Mouse (Mus musculus): Measurements from ENCODE around the gene Wipi1. TPM values are rescaled to one million over a fixed set of nuclear protein-coding genes. Genes with fewer than 3 reads are reported as not detected.
"Not testable (repeated sequence)": the region's sequence is repeated elsewhere in the genome, so short reads cannot be mapped to it uniquely, and the experiment has no call there.

Wipi1 gene
- polyA plus RNA-seq, 1 experiment from 2014 or later, result 16.7 TPM

DNA sequence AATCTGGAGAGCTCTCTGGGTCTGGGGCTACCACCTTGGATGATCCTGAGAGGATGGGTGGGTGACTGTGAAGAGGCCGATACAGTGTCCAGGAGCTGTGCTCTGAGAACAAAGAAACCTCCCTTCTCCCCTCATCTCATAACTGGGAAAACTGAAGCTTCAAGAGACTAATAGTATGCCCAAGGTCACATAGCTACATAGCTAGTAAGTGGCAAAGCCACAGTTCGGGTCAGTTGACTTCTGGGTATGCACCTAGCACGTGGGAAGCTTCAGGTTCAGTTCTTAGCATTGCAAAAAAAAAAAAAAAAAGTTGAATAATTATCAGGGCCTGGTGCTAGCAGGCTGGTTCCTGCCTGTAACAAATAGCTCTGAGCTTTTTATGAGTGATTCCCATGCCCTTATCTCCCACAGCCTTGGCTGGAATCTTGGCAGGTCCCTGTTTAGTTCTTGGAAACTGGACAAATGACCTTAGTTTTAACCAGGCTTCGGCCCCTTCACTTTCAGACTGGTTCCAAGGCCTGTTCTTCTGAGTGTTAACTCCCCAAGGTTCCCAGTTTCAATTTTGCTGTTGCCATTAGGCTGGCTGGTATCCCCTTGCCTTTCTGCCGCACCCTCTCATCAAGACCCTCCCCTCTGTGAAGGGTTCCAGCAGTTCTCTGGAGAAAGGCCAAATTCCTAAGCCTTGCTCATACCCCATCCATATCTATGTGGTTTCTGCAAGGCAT is 29.9 kb upstream of the Wipi1 start:
- WGBS, result 80% methylated on average over 5 of the region's 5 CpGs

DNA sequence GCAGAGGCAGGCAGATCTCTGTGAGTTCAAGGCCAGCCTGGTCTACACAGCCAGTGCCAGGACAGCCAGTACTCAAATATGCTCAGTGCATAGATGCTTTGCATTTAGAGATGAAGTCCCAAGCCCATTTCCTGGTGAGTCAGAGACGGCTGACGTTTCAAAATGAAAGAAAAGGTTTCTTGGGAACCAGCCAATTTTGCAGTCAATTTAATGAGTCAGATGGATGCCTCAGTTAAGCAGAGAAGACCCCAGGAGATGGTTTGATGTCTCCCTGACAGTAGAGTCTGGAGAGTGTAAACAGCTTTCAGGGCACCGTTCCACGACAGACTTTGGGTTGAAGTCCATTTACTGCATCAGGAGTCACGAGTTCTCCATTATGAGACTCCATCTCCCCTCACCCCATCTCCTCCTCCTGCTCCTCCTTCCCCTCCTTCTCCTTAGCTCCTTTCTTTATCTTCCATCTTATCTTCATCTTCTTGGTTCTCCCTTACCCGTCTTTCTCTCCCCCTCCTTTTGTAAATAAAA is 24.2 kb upstream of the Wipi1 start:
- no peak overlapping the region for H3K4me2 ChIP-seq
- no peaks in the 10 kb centered on the region for H3K4me1 ChIP-seq
- no peaks in the 10 kb centered on the region for H3K9me3 ChIP-seq (replicated peaks)
- H3K4me3 ChIP-seq (replicated peaks), result no peak overlapping the region
- H3K27me3 ChIP-seq (replicated peaks), result no peaks in the 10 kb centered on the region
- H3K9ac ChIP-seq (replicated peaks), result no peak overlapping the region
- H3K36me3 ChIP-seq, result no peaks in the 10 kb centered on the region
- H3K27ac ChIP-seq (replicated peaks), result no peak overlapping the region
- 63% methylated on average over 6 of the region's 6 CpGs for WGBS
- no peak for ATAC-seq (ENCODE audit: low FRiP score)

More for the DNA sequence above, 29.9 kb upstream of the Wipi1 start:
- Histone ChIP-seq H3K36me3 (no peaks in the 10 kb centered on the region), H3K27me3 (replicated peaks) (no peaks in the 10 kb centered on the region), H3K27ac (replicated peaks) (no peak overlapping the region), H3K4me2 (no peak overlapping the region), H3K9ac (replicated peaks) (no peak overlapping the region), H3K4me3 (replicated peaks) (no peak overlapping the region), H3K4me1 (no peaks in the 10 kb centered on the region), H3K9me3 (replicated peaks) (no peaks in the 10 kb centered on the region)
- ATAC-seq (ENCODE audit: low FRiP score), result no peak

DNA sequence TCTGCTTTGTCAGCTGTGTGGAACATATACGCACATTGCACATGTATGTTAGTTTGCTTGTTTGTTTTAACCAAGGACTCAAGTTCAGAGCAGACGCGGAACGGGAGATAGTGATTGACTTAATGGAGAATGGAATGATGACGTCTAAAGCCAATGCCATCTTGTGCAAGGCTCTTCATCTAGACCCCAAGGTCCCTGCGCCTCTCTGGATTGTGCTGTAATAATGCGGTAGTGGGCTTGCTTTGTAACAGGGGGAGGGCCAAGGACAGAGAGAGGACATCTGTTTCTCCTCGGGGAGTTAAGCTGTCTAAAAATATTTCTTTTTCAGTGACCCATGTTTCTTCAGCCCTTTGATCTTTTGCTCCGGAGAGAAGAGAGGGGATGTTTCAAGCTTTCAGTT is 23.2 kb upstream of the Wipi1 start:
- H3K27ac ChIP-seq (replicated peaks), result no peak overlapping the region
- no peaks in the 10 kb centered on the region for H3K9me3 ChIP-seq (replicated peaks)
- H3K4me2 ChIP-seq, result no peak overlapping the region
- H3K36me3 ChIP-seq, result no peaks in the 10 kb centered on the region
- H3K4me3 ChIP-seq (replicated peaks), result no peak overlapping the region
- H3K9ac ChIP-seq (replicated peaks), result no peak overlapping the region
- H3K4me1 ChIP-seq, result no peaks in the 10 kb centered on the region
- ATAC-seq (ENCODE audit: low FRiP score), result no peak
- 83% methylated on average over 9 of the region's 9 CpGs for WGBS
- H3K27me3 ChIP-seq (replicated peaks), result no peaks in the 10 kb centered on the region

DNA sequence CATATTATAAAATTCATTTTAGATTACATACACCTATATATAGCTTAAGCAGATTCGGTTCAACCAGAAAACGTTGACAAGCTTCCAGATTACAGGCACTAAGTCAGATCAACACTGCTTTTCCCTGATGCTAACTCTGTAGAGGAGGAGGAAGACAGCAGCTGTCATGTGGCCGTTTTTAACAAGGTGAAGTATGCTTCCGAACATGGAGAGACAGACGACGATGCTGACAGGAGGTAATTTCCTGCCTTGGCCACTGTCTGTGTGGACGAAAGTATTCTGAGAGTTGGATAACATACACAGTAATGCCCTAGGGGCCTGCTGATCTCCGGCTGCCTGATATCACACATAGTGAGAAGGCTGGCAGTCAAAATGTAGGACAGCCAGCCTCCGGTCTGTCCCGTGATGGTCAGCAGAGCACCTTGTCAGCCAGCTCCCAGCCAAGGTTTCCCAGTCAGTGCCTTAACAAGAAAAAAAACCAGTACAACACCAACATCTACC is 17.3 kb upstream of the Wipi1 start:
- Histone ChIP-seq H3K36me3 (no peaks in the 10 kb centered on the region), H3K27ac (replicated peaks) (no peak overlapping the region), H3K9me3 (replicated peaks) (no peaks in the 10 kb centered on the region), H3K4me2 (no peak overlapping the region), H3K27me3 (replicated peaks) (no peaks in the 10 kb centered on the region), H3K9ac (replicated peaks) (no peak overlapping the region), H3K4me1 (no peaks in the 10 kb centered on the region), H3K4me3 (replicated peaks) (no peak overlapping the region)
- WGBS, result 83% methylated on average over 10 of the region's 10 CpGs
- ATAC-seq (ENCODE audit: low FRiP score), result no peak

DNA sequence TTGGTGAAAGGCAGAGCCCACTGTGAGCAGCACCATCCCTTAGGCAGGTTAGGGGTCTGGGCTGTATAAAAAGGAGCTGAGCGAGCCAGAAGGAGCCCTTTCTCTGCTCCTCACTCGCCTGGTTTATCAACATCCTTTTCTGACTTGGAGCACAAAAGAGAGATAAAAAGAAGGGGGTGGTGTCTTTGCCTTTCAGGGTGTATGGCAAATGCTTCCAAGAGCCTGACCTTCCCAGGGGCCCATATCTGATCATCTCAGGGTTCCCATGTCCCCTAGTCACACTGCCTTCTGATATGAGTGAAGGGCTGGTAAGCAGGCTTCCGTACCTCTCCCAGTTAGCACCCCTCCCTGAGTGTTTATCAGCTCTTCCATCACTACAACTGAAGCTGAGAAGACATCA is 16.3 kb upstream of the Wipi1 start:
- no peaks in the 10 kb centered on the region for H3K9me3 ChIP-seq (replicated peaks)

DNA sequence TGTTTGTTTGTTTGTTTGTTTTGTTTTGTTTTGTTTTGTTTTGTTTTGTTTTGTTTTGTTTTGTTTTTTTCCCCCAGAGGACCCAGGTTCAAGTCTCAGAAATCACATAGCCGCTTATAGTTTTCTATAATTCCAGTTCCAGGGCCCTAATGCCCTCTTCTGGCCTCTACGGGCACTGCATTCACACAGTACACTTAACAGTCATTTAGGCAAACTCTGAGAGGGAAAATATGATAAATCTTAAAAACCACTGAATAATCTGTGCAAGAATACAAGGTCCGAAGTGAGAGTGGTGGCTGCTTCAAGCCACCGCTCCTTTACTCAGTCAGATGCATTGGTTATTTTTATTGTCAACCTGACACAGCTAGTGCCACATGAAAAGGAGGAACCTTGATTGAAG is 15.9 kb upstream of the Wipi1 start:
- H3K27ac ChIP-seq (replicated peaks), result no peak overlapping the region
- no peak overlapping the region for H3K4me3 ChIP-seq (replicated peaks)
- no peaks in the 10 kb centered on the region for H3K27me3 ChIP-seq (replicated peaks)
- no peaks in the 10 kb centered on the region for H3K4me1 ChIP-seq
- H3K9ac ChIP-seq (replicated peaks), result no peak overlapping the region
- H3K4me2 ChIP-seq, result no peak overlapping the region
- WGBS, result 87% methylated on average over 4 of the region's 4 CpGs
- no peaks in the 10 kb centered on the region for H3K36me3 ChIP-seq
- no peak for ATAC-seq (ENCODE audit: low FRiP score)
- H3K9me3 ChIP-seq (replicated peaks), result no peaks in the 10 kb centered on the region

More for the DNA sequence above, 16.3 kb upstream of the Wipi1 start:
- no peak overlapping the region for H3K27ac ChIP-seq (replicated peaks)
- H3K9ac ChIP-seq (replicated peaks), result no peak overlapping the region
- no peak overlapping the region for H3K4me2 ChIP-seq
- H3K4me1 ChIP-seq, result no peaks in the 10 kb centered on the region
- ATAC-seq (ENCODE audit: low FRiP score), result no peak
- H3K36me3 ChIP-seq, result no peaks in the 10 kb centered on the region
- no peak overlapping the region for H3K4me3 ChIP-seq (replicated peaks)
- 92% methylated on average over 3 of the region's 3 CpGs for WGBS
- H3K27me3 ChIP-seq (replicated peaks), result no peaks in the 10 kb centered on the region

DNA sequence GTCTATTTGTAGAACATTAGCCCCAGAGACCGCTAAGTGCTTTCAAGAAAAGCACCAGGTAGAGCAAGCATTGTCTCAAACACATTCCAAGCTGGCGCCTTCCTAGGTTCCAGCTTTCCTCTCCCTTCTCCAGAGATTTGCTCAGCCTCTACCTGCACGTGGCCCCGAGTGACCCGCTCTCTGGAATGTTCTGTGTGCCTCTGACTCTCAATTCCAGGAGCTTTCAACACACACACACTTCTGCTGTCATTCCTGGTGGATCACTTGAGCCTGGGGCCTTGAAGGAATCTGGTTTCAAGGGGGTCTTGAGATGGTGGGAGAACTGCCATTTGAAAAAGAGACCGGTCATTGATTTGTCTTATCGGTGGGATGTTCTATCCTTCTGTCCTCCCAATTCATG is 11.5 kb upstream of the Wipi1 start:
- Histone ChIP-seq H3K27ac (replicated peaks) (no peak overlapping the region), H3K4me1 (no peaks in the 10 kb centered on the region), H3K27me3 (replicated peaks) (no peaks in the 10 kb centered on the region), H3K36me3 (no peaks in the 10 kb centered on the region), H3K4me3 (replicated peaks) (no peak overlapping the region), H3K9ac (replicated peaks) (no peak overlapping the region), H3K4me2 (no peak overlapping the region), H3K9me3 (replicated peaks) (no peaks in the 10 kb centered on the region)
- WGBS, result 90% methylated on average over 7 of the region's 7 CpGs
- no peak for ATAC-seq (ENCODE audit: low FRiP score)

DNA sequence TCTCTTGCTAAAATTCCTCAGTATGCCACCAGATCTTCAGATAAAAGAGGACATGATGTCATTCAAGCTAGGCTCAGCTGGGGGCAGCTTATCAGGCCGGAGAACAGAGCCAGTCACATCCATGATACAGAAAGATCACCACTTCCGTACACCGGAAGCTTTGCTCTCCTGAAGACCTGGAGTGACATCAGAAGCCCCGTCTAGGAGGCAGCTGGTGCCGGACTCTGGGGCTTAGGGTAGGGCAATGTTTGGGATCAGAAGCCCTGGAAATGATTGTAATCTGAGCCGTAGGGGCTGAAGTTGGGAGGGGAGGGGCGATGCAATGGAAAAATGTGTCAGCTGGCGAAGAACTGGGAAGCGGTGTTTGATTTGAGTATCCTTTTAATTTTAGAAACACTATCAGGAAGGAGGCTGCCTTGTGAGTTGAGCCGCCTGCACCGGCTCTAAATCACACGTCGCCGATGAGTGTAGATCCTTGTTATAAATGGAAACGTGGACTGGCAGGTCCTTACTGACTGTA is 10.8 kb upstream of the Wipi1 start:
- peak overlapping the region; percentile 23; the same call in 1 of the 2 replicates for H3K9ac ChIP-seq (replicated peaks)
- H3K9me3 ChIP-seq (replicated peaks), result no peaks in the 10 kb centered on the region
- no peaks in the 10 kb centered on the region for H3K27me3 ChIP-seq (replicated peaks)
- no peak for ATAC-seq (ENCODE audit: low FRiP score)
- 61% methylated on average over 15 of the region's 15 CpGs for WGBS
- H3K4me3 ChIP-seq (replicated peaks), result no peak overlapping the region
- H3K4me1 ChIP-seq, result no peaks in the 10 kb centered on the region
- peak overlapping the region; percentile 11; the same call in 1 of the 2 replicates for H3K4me2 ChIP-seq
- H3K27ac ChIP-seq (replicated peaks), result no peak overlapping the region
- no peaks in the 10 kb centered on the region for H3K36me3 ChIP-seq

DNA sequence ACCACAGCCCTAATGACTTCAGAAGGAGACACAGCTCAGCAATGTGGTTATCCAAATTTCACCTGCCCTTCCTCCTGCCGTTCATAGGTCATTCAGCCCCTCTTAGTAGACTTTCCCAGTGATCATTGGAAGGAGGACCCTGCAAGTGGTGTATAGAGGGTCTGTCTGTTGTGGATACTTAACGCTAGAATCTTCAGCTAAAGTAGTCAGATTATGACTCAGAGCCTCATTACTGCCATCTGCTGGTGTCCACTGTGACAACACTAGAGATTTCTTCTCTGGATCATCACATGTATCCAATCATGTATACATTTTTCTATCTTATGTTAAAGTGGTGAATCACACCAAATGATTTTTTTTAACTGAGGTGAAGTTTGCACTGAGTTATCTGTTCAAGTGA is 9.4 kb upstream of the Wipi1 start:
- no peak for ATAC-seq (ENCODE audit: low FRiP score)
- Histone ChIP-seq H3K27me3 (replicated peaks) (no peaks in the 10 kb centered on the region), H3K4me3 (replicated peaks) (no peak overlapping the region), H3K4me2 (no peak overlapping the region), H3K27ac (replicated peaks) (no peak overlapping the region), H3K9me3 (replicated peaks) (no peaks in the 10 kb centered on the region), H3K4me1 (0 out of 2 replicates have a peak, but pooled peaks cover 2% of the 10 kb centered on the region), H3K9ac (replicated peaks) (no peak overlapping the region), H3K36me3 (no peaks in the 10 kb centered on the region)
- WGBS, result 13% methylated on average over 2 of the region's 2 CpGs

DNA sequence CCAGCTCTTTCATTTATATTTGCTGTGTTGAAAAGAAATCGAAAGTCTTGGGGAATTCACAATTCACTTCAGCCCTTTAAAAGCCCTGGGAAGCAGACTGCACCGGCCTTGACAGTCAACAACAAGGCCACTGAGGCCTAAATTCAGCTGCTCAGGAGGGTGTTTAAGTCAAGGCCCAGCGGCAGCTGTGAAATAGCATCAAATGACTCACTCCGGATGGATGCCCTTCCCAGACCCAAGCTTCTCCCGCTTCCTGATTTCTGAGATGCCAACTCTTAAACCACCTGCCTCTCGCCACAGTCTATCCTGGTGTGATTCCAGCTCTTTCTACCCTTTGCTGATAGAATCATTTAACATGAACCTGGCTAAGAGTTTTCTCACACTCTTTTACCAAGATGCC is 8.6 kb upstream of the Wipi1 start:
- H3K9me3 ChIP-seq (replicated peaks), result no peaks in the 10 kb centered on the region
- ATAC-seq (ENCODE audit: low FRiP score), result no peak
- no peak overlapping the region for H3K9ac ChIP-seq (replicated peaks)
- H3K27me3 ChIP-seq (replicated peaks), result no peaks in the 10 kb centered on the region
- 0 out of 2 replicates have a peak, but pooled peaks cover 2% of the 10 kb centered on the region for H3K4me1 ChIP-seq
- 87% methylated on average over 6 of the region's 6 CpGs for WGBS
- H3K27ac ChIP-seq (replicated peaks), result no peak overlapping the region
- H3K36me3 ChIP-seq, result no peaks in the 10 kb centered on the region
- no peak overlapping the region for H3K4me3 ChIP-seq (replicated peaks)
- no peak overlapping the region for H3K4me2 ChIP-seq

DNA sequence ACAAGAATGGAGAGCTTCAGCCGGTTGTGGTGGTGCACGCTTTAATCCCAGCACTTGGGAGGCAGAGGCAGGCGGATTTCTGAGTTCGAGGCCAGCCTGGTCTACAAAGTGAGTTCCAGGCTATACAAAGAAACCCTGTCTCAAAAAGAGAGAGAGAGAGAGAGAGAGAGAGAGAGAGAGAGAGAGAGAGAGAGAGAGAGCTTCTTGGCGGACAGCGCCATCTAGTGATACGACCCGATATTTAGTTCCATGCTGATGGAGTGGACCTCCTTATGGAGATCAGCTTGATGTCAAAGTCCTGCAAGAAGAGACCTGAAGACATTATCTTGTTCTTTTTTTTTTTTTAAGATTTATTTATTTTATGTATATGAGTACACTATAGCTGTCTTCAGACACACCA is 7.3 kb upstream of the Wipi1 start:
- 36% methylated on average over 8 of the region's 8 CpGs for WGBS

DNA sequence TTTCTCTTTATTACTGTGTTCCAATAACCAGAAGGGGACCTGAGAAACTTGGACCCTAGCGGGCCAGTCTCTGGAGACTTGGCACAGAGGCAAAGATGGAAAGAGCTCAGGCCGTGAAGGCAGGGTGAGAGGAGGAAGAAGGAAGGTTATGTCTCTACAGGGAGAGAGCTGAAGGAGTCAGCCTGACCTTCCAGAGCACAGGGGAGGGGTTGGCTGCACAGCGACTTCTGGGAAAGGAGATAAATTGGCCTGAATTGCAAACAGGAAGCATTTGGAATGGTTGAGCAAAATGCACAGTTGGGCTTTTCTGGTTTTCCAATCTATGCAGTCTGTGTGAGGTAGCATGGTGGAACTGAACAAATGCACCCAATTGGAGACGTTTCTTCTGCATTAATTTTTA is 5.0 kb upstream of the Wipi1 start:
- Histone ChIP-seq H3K9ac (replicated peaks) (no peak overlapping the region), H3K36me3 (no peaks in the 10 kb centered on the region), H3K4me3 (replicated peaks) (no peak overlapping the region), H3K4me1 (peaks cover 9% of the 10 kb centered on the region; the same call in 1 of the 2 replicates), H3K9me3 (replicated peaks) (no peaks in the 10 kb centered on the region), H3K4me2 (no peak overlapping the region), H3K27me3 (replicated peaks) (no peaks in the 10 kb centered on the region), H3K27ac (replicated peaks) (0 out of 2 replicates have a peak overlapping the region, but pooled peaks have one; percentile 41)
- ATAC-seq (ENCODE audit: low FRiP score), result no peak
- WGBS, result 61% methylated on average over 4 of the region's 4 CpGs

More for the DNA sequence above, 7.3 kb upstream of the Wipi1 start:
- H3K4me1 ChIP-seq; H3K4me3 ChIP-seq (replicated peaks); H3K4me2 ChIP-seq; H3K27me3 ChIP-seq (replicated peaks); ATAC-seq (ENCODE audit: low FRiP score); H3K9me3 ChIP-seq (replicated peaks); H3K36me3 ChIP-seq; H3K27ac ChIP-seq (replicated peaks); H3K9ac ChIP-seq (replicated peaks): not testable (repeated sequence)
